9 mouse cellular contexts compared by ENCODE assay signal in the genomic region with DNA sequence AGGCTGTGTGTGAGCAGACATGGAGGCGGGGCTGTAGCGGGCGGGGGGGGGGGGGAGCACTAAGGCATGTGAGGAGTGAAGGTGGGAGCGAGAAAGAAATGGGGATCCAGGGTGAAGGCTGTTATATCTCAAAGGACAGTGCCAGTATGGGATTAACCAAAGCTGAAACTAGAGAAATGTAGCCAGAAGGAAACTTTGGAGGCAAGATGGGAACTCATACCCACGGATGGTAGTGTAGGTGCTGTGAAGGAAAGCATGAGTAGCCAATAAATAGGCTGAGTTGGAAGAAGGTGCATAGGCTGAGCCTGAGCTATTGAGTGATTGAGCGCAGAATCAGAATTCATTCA. TPM values are rescaled to one million over a fixed set of nuclear protein-coding genes. Genes with fewer than 3 reads are reported as not detected.
A peak's percentile ranks its signal among the peaks of the same experiment; 100 is the strongest.
DNase-seq lines count a peak whose midpoint lies in the region; ATAC-seq and TF ChIP-seq lines count a peak whose summit lies in the region.
"Had no signal": no experiment of that assay in that cellular context is flagged by ENCODE, and none has a peak within 500 bp of the region (broad histone marks: within the 10 kb centered on the region; RNA-seq: fewer than 3 reads in every experiment).

No protein-coding gene starts in this region.

- H3K79me3 ChIP-seq in C2C12 (ENCODE audit: low read depth): peaks cover 6% of the 10 kb centered on the region

- peak overlapping the region; percentile 65 for H3K4me2 ChIP-seq in forebrain, embryonic 13.5 days
- H3K4me2 ChIP-seq in liver, embryonic 13.5 days: peak overlapping the region; percentile 59

- H3ac ChIP-seq in C2C12 (ENCODE audit: control insufficient read depth, insufficient read length, low read depth): peak overlapping the region; percentile 21

- H3K79me2 ChIP-seq in C2C12 (ENCODE audit: control insufficient read depth, insufficient read depth): peaks cover 27% of the 10 kb centered on the region

- H3K9me3 ChIP-seq in heart, embryonic 10.5 days: no peaks in the 10 kb centered on the region
- no peaks in the 10 kb centered on the region for H3K9me3 ChIP-seq in forebrain, embryonic 13.5 days (replicated peaks)
- H3K9me3 ChIP-seq in liver, embryonic 13.5 days (replicated peaks): no peaks in the 10 kb centered on the region

- H3K27ac ChIP-seq in heart, embryonic 10.5 days: peak overlapping the region; percentile 94; the same call in 1 of the 2 replicates
- peak overlapping the region; percentile 79 for H3K27ac ChIP-seq in forebrain, embryonic 13.5 days
- no peak overlapping the region for H3K27ac ChIP-seq in liver, embryonic 13.5 days

- peaks cover 18% of the 10 kb centered on the region for H3K4me1 ChIP-seq in heart, embryonic 10.5 days
- H3K4me1 ChIP-seq in forebrain, embryonic 13.5 days: peaks cover 29% of the 10 kb centered on the region
- peaks cover 44% of the 10 kb centered on the region for H3K4me1 ChIP-seq in liver, embryonic 13.5 days (replicated peaks)

- TF ChIP-seq CTCF in C2C12 (IDR thresholded peaks at IDR 0.05; ENCODE audit: control insufficient read depth, insufficient read depth, insufficient read length): no peak

- H3K9ac ChIP-seq in forebrain, embryonic 13.5 days: peak overlapping the region; percentile 12; the same call in 1 of the 2 replicates
- 0 out of 2 replicates have a peak overlapping the region, but pooled peaks have one; percentile 2 for H3K9ac ChIP-seq in liver, embryonic 13.5 days

- H3K36me3 ChIP-seq in heart, embryonic 10.5 days: no peaks in the 10 kb centered on the region
- H3K36me3 ChIP-seq in C2C12 (ENCODE audit: control insufficient read depth, insufficient read depth): no peaks in the 10 kb centered on the region
- no peaks in the 10 kb centered on the region for H3K36me3 ChIP-seq in forebrain, embryonic 13.5 days (ENCODE audit: poor library complexity, severe bottlenecking)
- no peaks in the 10 kb centered on the region; the same call in 1 of the 2 replicates for H3K36me3 ChIP-seq in liver, embryonic 13.5 days

- 27% methylated on average over 5 of the region's 6 CpGs for WGBS in heart, embryonic 10.5 days
- WGBS in forebrain, embryonic 13.5 days: 14% methylated on average over 5 of the region's 6 CpGs
- 12% methylated on average over 5 of the region's 6 CpGs for WGBS in liver, embryonic 13.5 days (ENCODE audit: insufficient replicate concordance)

- H3K4me3 ChIP-seq in heart, embryonic 10.5 days: peak overlapping the region; percentile 67
- peak overlapping the region; percentile 14 for H3K4me3 ChIP-seq in C2C12 (ENCODE audit: insufficient read depth, poor library complexity, severe bottlenecking)
- H3K4me3 ChIP-seq in forebrain, embryonic 13.5 days: peak overlapping the region; percentile 55
- H3K4me3 ChIP-seq in liver, embryonic 13.5 days (replicated peaks): peak overlapping the region; percentile 72

- no peaks in the 10 kb centered on the region for H3K27me3 ChIP-seq in heart, embryonic 10.5 days (ENCODE audit: insufficient read depth, poor library complexity, severe bottlenecking)
- H3K27me3 ChIP-seq in C2C12 (ENCODE audit: control insufficient read depth, insufficient read depth, insufficient read length): no peaks in the 10 kb centered on the region
- no peaks in the 10 kb centered on the region for H3K27me3 ChIP-seq in forebrain, embryonic 13.5 days
- no peaks in the 10 kb centered on the region for H3K27me3 ChIP-seq in liver, embryonic 13.5 days

- ATAC-seq in forebrain, embryonic 13.5 days: peak; percentile 9; the same call in 1 of the 2 replicates
- ATAC-seq in liver, embryonic 13.5 days (ENCODE audit: low read depth): no peak
- no peak for ATAC-seq in megakaryocyte progenitor cell, adult 5-6 weeks (replicated peaks; ENCODE audit: poor library complexity)

- DNase-seq in heart, embryonic 10.5 days (ENCODE audit: low spot score): no peak
- no peak for DNase-seq in heart, postnatal 4 days
- no peak for DNase-seq in liver, embryonic 13.5 days
- DNase-seq in adipocyte (ENCODE audit: low spot score): no peak
- DNase-seq in urinary bladder, adult 2 months (ENCODE audit: low spot score): no peak

TF ChIP-seq in C2C12, 6 proteins besides CTCF, POLR2A, EP300 and RAD21:
- TF ChIP-seq USF1 (IDR thresholded peaks at IDR 0.05; ENCODE audit: low read depth) (no peak), MYOD1 (IDR thresholded peaks at IDR 0.05; ENCODE audit: control insufficient read depth, insufficient read length, low read depth) (no peak), CEBPB (IDR thresholded peaks at IDR 0.05; ENCODE audit: low read depth) (no peak), MAX (IDR thresholded peaks at IDR 0.05) (no peak), MYOG (IDR thresholded peaks at IDR 0.05; ENCODE audit: control insufficient read depth, extremely low read depth, insufficient read length) (no peak), FOSL1 (IDR thresholded peaks at IDR 0.05; ENCODE audit: insufficient read depth, low read length, poor library complexity, severe bottlenecking) (no peak)

RNA-seq across cellular contexts. Expression of gene Ppp1r3f, which starts 0.8 kb away (rescaled TPM):
- 2.1 and 2.5 TPM in 2 replicates for polyA plus RNA-seq in heart, embryonic 10.5 days (2016; fragmentation: Nextera tagmentation; extraction: Ambion mirVana)
- 1 to 10 TPM; 2.7 to 2.8 TPM for total RNA-seq in heart, postnatal 4 days (2021)
- 3.3 TPM for polyA plus RNA-seq in C2C12 (2012; fragmentation: generic; extraction: Trizol)
- 3.0 and 3.6 TPM in 2 replicates for polyA plus RNA-seq in forebrain, embryonic 13.5 days (2015; fragmentation: Nextera tagmentation; extraction: Ambion mirVana)
- polyA plus RNA-seq in liver, embryonic 13.5 days (2015; fragmentation: Nextera tagmentation; extraction: Ambion mirVana): 0.17 and 0.37 TPM in 2 replicates
- 1.3 TPM in 1 of 2 replicates, not detected in the other for total RNA-seq in megakaryocyte progenitor cell, adult 5-6 weeks (2015)
- 0.24 and 0.29 TPM in 2 replicates for total RNA-seq in megakaryocyte progenitor cell, adult 5-6 weeks (2017)
- polyA plus RNA-seq in urinary bladder, adult 2 months (2012; rRNA removed): 3.5 and 3.7 TPM in 2 replicates

RNA-seq across cellular contexts. Expression of gene Foxp3, which starts 1.4 kb away (rescaled TPM):
- 0.10 TPM in 1 of 2 replicates, not detected in the other for polyA plus RNA-seq in heart, embryonic 10.5 days (2016; fragmentation: Nextera tagmentation; extraction: Ambion mirVana)
- total RNA-seq in heart, postnatal 4 days (2021): not detected
- polyA plus RNA-seq in C2C12 (2012; fragmentation: generic; extraction: Trizol): 0.11 TPM
- polyA plus RNA-seq in forebrain, embryonic 13.5 days (2015; fragmentation: Nextera tagmentation; extraction: Ambion mirVana): 0.08 TPM in 1 of 2 replicates, not detected in the other
- polyA plus RNA-seq in liver, embryonic 13.5 days (2015; fragmentation: Nextera tagmentation; extraction: Ambion mirVana): 0.05 TPM in 1 of 2 replicates, not detected in the other
- total RNA-seq in megakaryocyte progenitor cell, adult 5-6 weeks (2015): not detected in 2 replicates
- 0.08 and 0.10 TPM in 2 replicates for total RNA-seq in megakaryocyte progenitor cell, adult 5-6 weeks (2017)
- polyA plus RNA-seq in urinary bladder, adult 2 months (2012; rRNA removed): 0.08 and 0.21 TPM in 2 replicates

RNA-seq across cellular contexts. Expression of gene Ccdc22, which starts 30.5 kb away (rescaled TPM):
- polyA plus RNA-seq in heart, embryonic 10.5 days (2016; fragmentation: Nextera tagmentation; extraction: Ambion mirVana): 27.1 and 27.6 TPM in 2 replicates
- total RNA-seq in heart, postnatal 4 days (2021): 10 to 100 TPM; 12.1 to 12.7 TPM
- 38.0 TPM for polyA plus RNA-seq in C2C12 (2012; fragmentation: generic; extraction: Trizol)
- polyA plus RNA-seq in forebrain, embryonic 13.5 days (2015; fragmentation: Nextera tagmentation; extraction: Ambion mirVana): 36.8 and 38.5 TPM in 2 replicates
- polyA plus RNA-seq in liver, embryonic 13.5 days (2015; fragmentation: Nextera tagmentation; extraction: Ambion mirVana): 22.3 and 23.4 TPM in 2 replicates
- 18.8 and 20.5 TPM in 2 replicates for total RNA-seq in megakaryocyte progenitor cell, adult 5-6 weeks (2015)
- 38.1 and 47.6 TPM in 2 replicates for total RNA-seq in megakaryocyte progenitor cell, adult 5-6 weeks (2017)
- polyA plus RNA-seq in urinary bladder, adult 2 months (2012; rRNA removed): 12.0 and 12.5 TPM in 2 replicates

RNA-seq across cellular contexts. Expression of gene Cacna1f, which starts 32.0 kb away (rescaled TPM):
- polyA plus RNA-seq in heart, embryonic 10.5 days (2016; fragmentation: Nextera tagmentation; extraction: Ambion mirVana): 0.03 TPM in 1 of 2 replicates, not detected in the other
- not detected for total RNA-seq in heart, postnatal 4 days (2021)
- polyA plus RNA-seq in C2C12 (2012; fragmentation: generic; extraction: Trizol): not detected
- 0.03 TPM in 2 replicates for polyA plus RNA-seq in forebrain, embryonic 13.5 days (2015; fragmentation: Nextera tagmentation; extraction: Ambion mirVana)
- polyA plus RNA-seq in liver, embryonic 13.5 days (2015; fragmentation: Nextera tagmentation; extraction: Ambion mirVana): 0.10 TPM in 1 of 2 replicates, not detected in the other
- 0.24 and 0.47 TPM in 2 replicates for total RNA-seq in megakaryocyte progenitor cell, adult 5-6 weeks (2015)
- 0.10 and 0.29 TPM in 2 replicates for total RNA-seq in megakaryocyte progenitor cell, adult 5-6 weeks (2017)
- polyA plus RNA-seq in urinary bladder, adult 2 months (2012; rRNA removed): 0.01 TPM in 2 replicates
- polyA plus RNA-seq: inflammation-experienced regulatory T-cells, adult 6 months had no signal

Comparison
In these comparisons a context has a peak if more than half of its experiments do, and no peak if none do; other contexts are left out.
1. H3K4me3 ChIP-seq: peak in every context shown above with its lines; median percentile 72 in liver, embryonic 13.5 days; 67 in heart, embryonic 10.5 days; 55 in forebrain, embryonic 13.5 days; 14 in C2C12.